Mouse (Mus musculus) MEL (cell line): ENCODE data around the gene Gm44579. TPM values are rescaled to one million over a fixed set of nuclear protein-coding genes. Genes with fewer than 3 reads are reported as not detected.

Experiments
- DNase-seq: peaks from one replicate; pipeline ENCODE4 v3.0.0; 2011; ENCODE audit warnings: low read depth, low spot score
- H3K27ac ChIP-seq: 2 replicates; pipeline ENCODE4 v1.5.1; 2012; ENCODE audit warnings: low read depth, mild to moderate bottlenecking, control low read depth, low read length, moderate library complexity; ENCODE audit not compliant: control insufficient read depth
- H3K27me3 ChIP-seq, 2 experiments: fragments of 150-350 bp in 1 of 2; sonication (generic) in 1 of 2; 2 replicates each; pipeline ENCODE4 v1.6.1; 2012; ENCODE audit warnings: low read length in 2 of 2, mild to moderate bottlenecking in 2 of 2, improper control_type of control experiment in 1 of 2, moderate library complexity in 1 of 2; ENCODE audit not compliant: insufficient read depth in 2 of 2, control insufficient read depth in 1 of 2
- H3K36me3 ChIP-seq, 2 experiments: 2 replicates each; pipeline ENCODE4 v1.6.1; 2012 to 2014; ENCODE audit warnings: low read length in 2 of 2, improper control_type of control experiment in 1 of 2, inconsistent platforms in 1 of 2, mild to moderate bottlenecking in 1 of 2; ENCODE audit not compliant: insufficient read depth in 2 of 2, control insufficient read depth in 1 of 2
- H3K4me1 ChIP-seq, 2 experiments: fragments of 150-350 bp in 1 of 2; sonication (generic) in 1 of 2; 2 replicates each; pipeline ENCODE4 v1.6.1; 2012; ENCODE audit warnings: low read length in 2 of 2, improper control_type of control experiment in 1 of 2, mild to moderate bottlenecking in 1 of 2; ENCODE audit not compliant: insufficient read depth in 2 of 2, control insufficient read depth in 1 of 2
- H3K4me3 ChIP-seq, 2 experiments: fragments of 150-350 bp in 1 of 2; sonication (generic) in 1 of 2; 2 replicates each; pipeline ENCODE4 v1.5.1; 2012; ENCODE audit warnings: low read depth in 2 of 2, low read length in 2 of 2, mild to moderate bottlenecking in 2 of 2, moderate library complexity in 2 of 2, control low read depth in 1 of 2, improper control_type of control experiment in 1 of 2; ENCODE audit not compliant: control insufficient read depth in 1 of 2, insufficient read depth in 1 of 2
- H3K79me2 ChIP-seq: 2 replicates; pipeline ENCODE4 v1.6.1; 2012; ENCODE audit warnings: mild to moderate bottlenecking, low read length, moderate library complexity; ENCODE audit not compliant: control insufficient read depth, poor library complexity, insufficient read depth
- H3K9ac ChIP-seq: 2 replicates; pipeline ENCODE4 v1.6.1; 2012; ENCODE audit warnings: low read depth, mild to moderate bottlenecking, control low read depth, low read length, moderate library complexity; ENCODE audit not compliant: control insufficient read depth, poor library complexity, severe bottlenecking
- H3K9me3 ChIP-seq: fragments of 150-350 bp; sonication (generic); replicated peaks from 2 replicates; pipeline ENCODE4 v1.6.1; 2012; ENCODE audit warnings: mild to moderate bottlenecking, low read length, improper control_type of control experiment, moderate library complexity; ENCODE audit not compliant: insufficient read depth
- BHLHE40 ChIP-seq: IDR thresholded peaks from 2 replicates; pipeline ENCODE4 v1.6.1; 2012; ENCODE audit warnings: low read depth, mild to moderate bottlenecking, inconsistent platforms, low read length, improper control_type of control experiment, borderline replicate concordance
- CTCF ChIP-seq, 3 experiments: IDR thresholded peaks in 2 of 3; conservative IDR thresholded peaks in 1 of 3; 2 replicates each; pipeline ENCODE4 v1.5.1; 2011 to 2012; ENCODE audit warnings: low read length in 3 of 3, low read depth in 2 of 3, mild to moderate bottlenecking in 2 of 3, improper control_type of control experiment in 1 of 3, inconsistent platforms in 1 of 3, mixed read lengths in 1 of 3, moderate library complexity in 1 of 3; ENCODE audit not compliant: control insufficient read depth in 1 of 3, insufficient read depth in 1 of 3, poor library complexity in 1 of 3, severe bottlenecking in 1 of 3
- E2F4 ChIP-seq: IDR thresholded peaks from 2 replicates; pipeline ENCODE4 v1.6.1; 2011; ENCODE audit warnings: low read depth, low read length, improper control_type of control experiment, borderline replicate concordance
- EP300 ChIP-seq, 2 experiments: IDR thresholded peaks; 2 replicates each; pipeline ENCODE4 v1.6.1; 2011; ENCODE audit warnings: improper control_type of control experiment in 2 of 2, low read length in 2 of 2, low read depth in 1 of 2, mild to moderate bottlenecking in 1 of 2
- ETS1 ChIP-seq: IDR thresholded peaks from 2 replicates; pipeline ENCODE4 v1.6.1; 2012; ENCODE audit warnings: low read depth, mild to moderate bottlenecking, inconsistent platforms, low read length, improper control_type of control experiment, moderate library complexity
- GATA1 ChIP-seq: IDR thresholded peaks from 2 replicates; pipeline ENCODE4 v1.6.1; 2011; ENCODE audit warnings: low read depth, low read length, improper control_type of control experiment
- HCFC1 ChIP-seq: IDR thresholded peaks from 2 replicates; pipeline ENCODE4 v1.6.1; 2012; ENCODE audit warnings: low read depth, mild to moderate bottlenecking, inconsistent platforms, low read length, improper control_type of control experiment, moderate library complexity
- MAFK ChIP-seq: IDR thresholded peaks from 2 replicates; pipeline ENCODE4 v1.6.1; 2011; ENCODE audit warnings: low read depth, mild to moderate bottlenecking, low read length, improper control_type of control experiment, borderline replicate concordance
- MAX ChIP-seq: IDR thresholded peaks from 2 replicates; pipeline ENCODE4 v1.6.1; 2011; ENCODE audit warnings: low read length, improper control_type of control experiment
- POLR2A ChIP-seq, 2 experiments: IDR thresholded peaks; 2 replicates each; pipeline ENCODE4 v1.6.1; 2011 to 2012; ENCODE audit warnings: low read length in 2 of 2, mild to moderate bottlenecking in 2 of 2, control low read depth in 1 of 2, improper control_type of control experiment in 1 of 2, low read depth in 1 of 2, moderate library complexity in 1 of 2; ENCODE audit not compliant: control insufficient read depth in 1 of 2, insufficient read depth in 1 of 2, poor library complexity in 1 of 2
- POLR2AphosphoS5 ChIP-seq: IDR thresholded peaks from 2 replicates; pipeline ENCODE4 v1.6.1; 2012; ENCODE audit warnings: low read depth, borderline replicate concordance, mild to moderate bottlenecking, inconsistent platforms, low read length, moderate library complexity, mixed read lengths
- RCOR1 ChIP-seq: IDR thresholded peaks from 2 replicates; pipeline ENCODE4 v1.6.1; 2012; ENCODE audit warnings: low read depth, mild to moderate bottlenecking, inconsistent platforms, low read length, improper control_type of control experiment
- SIN3A ChIP-seq: IDR thresholded peaks from 2 replicates; pipeline ENCODE4 v1.6.1; 2012; ENCODE audit warnings: low read length, improper control_type of control experiment, inconsistent platforms
- SMC3 ChIP-seq: IDR thresholded peaks from 2 replicates; pipeline ENCODE4 v1.6.1; 2011; ENCODE audit warnings: low read depth, low read length, improper control_type of control experiment
- TAL1 ChIP-seq: IDR thresholded peaks from 2 replicates; pipeline ENCODE4 v1.6.1; 2012; ENCODE audit warnings: mild to moderate bottlenecking, inconsistent platforms, low read length, moderate library complexity, mixed read lengths
- UBTF ChIP-seq: IDR thresholded peaks from 2 replicates; pipeline ENCODE4 v1.6.1; 2012; ENCODE audit warnings: low read depth, mild to moderate bottlenecking, inconsistent platforms, low read length, improper control_type of control experiment, moderate library complexity, borderline replicate concordance; ENCODE audit not compliant: insufficient read depth
- ZC3H11A ChIP-seq: IDR thresholded peaks from 2 replicates; pipeline ENCODE4 v1.6.1; 2012; ENCODE audit warnings: low read depth, mild to moderate bottlenecking, inconsistent platforms, low read length, improper control_type of control experiment
- ZMIZ1 ChIP-seq: IDR thresholded peaks from 2 replicates; pipeline ENCODE4 v1.6.1; 2012; ENCODE audit warnings: low read depth, mild to moderate bottlenecking, inconsistent platforms, low read length, improper control_type of control experiment, moderate library complexity
- ZNF384 ChIP-seq: IDR thresholded peaks from 2 replicates; pipeline ENCODE4 v1.6.1; 2012; ENCODE audit warnings: low read depth, mild to moderate bottlenecking, inconsistent platforms, low read length, improper control_type of control experiment
- polyA plus RNA-seq, 2 experiments: library from polyadenylated mRNA; stranded (reverse) in 1 of 2; unstranded in 1 of 2; fragments of >175 nt in 1 of 2; fragments of >200 nt in 1 of 2; gene quantifications; 2 replicates each; pipeline versions ENCODE4 v1.2.1 to v1.2.4; 2012; ENCODE audit warnings: low replicate concordance in 2 of 2, low read depth in 1 of 2; ENCODE audit not compliant: insufficient read length in 2 of 2, insufficient read depth in 1 of 2, missing spikeins in 1 of 2
- total RNA-seq: library from RNA; depleted of rRNA; stranded (reverse); fragments of 300-350 nt; gene quantifications from 2 replicates; pipeline ENCODE4 v1.2.3, GENCODE M21; 2012

The Gm44579 gene
- total and polyA plus RNA-seq, 3 experiments, result not detected

- DNase-seq, result no peak
- no peaks in the 10 kb centered on the region for H3K79me2 ChIP-seq
- TF ChIP-seq RCOR1 (no peak), GATA1 (no peak), SMC3 (no peak), ETS1 (no peak), ZC3H11A (no peak), TAL1 (no peak), HCFC1 (no peak), E2F4 (no peak), POLR2AphosphoS5 (no peak), SIN3A (no peak), CTCF (IDR thresholded peaks at IDR 0.05 in 2 of 3, conservative IDR thresholded peaks at IDR 0.05 in 1 of 3; ENCODE audit: control insufficient read depth in 1 of 3, insufficient read depth in 1 of 3, low read depth in 2 of 3, low read length in 3 of 3, poor library complexity in 1 of 3, severe bottlenecking in 1 of 3) (no peak), BHLHE40 (no peak), MAFK (no peak), ZMIZ1 (no peak), UBTF (no peak), MAX (no peak)
- TF ChIP-seq, all 39 proteins: peak for 0
- Histone ChIP-seq H3K9me3 (no peaks in the 10 kb centered on the region), H3K4me3 (no peak within 1 kb of the TSS), H3K4me1 (no peaks in the 10 kb centered on the region), H3K36me3 (no peaks in the 10 kb centered on the region), H3K9ac (no peak within 1 kb of the TSS), H3K27me3 (peaks cover 9 to 11% of the 10 kb centered on the region in 2 experiments), H3K27ac (no peak within 1 kb of the TSS)
Observed at GRCm38 (mm10) chr15:98257193-98257592, 36.4 kb upstream of the Gm44579 start, which contains the start of gene H1fnt. TSS of gene H1fnt (minus strand) at chr15:98257293.

- TF ChIP-seq POLR2A (IDR thresholded peaks at IDR 0.05; ENCODE audit: control insufficient read depth in 1 of 2, insufficient read depth in 1 of 2, low read depth in 1 of 2, low read length in 2 of 2, poor library complexity in 1 of 2), result no peak
- TF ChIP-seq, all 39 proteins: peak for 0
- peaks cover 6% of the 10 kb centered on the region in 2 experiments for H3K27me3 ChIP-seq
- H3K27ac ChIP-seq, result no peak overlapping the region
- no peak for DNase-seq
- no peaks in the 10 kb centered on the region for H3K9me3 ChIP-seq
- no peak overlapping the region for H3K4me3 ChIP-seq
- H3K36me3 ChIP-seq, result no peaks in the 10 kb centered on the region
- H3K79me2 ChIP-seq, result no peaks in the 10 kb centered on the region
- no peak overlapping the region for H3K9ac ChIP-seq
- no peaks in the 10 kb centered on the region for H3K4me1 ChIP-seq
Observed at GRCm38 (mm10) chr15:98256271-98256670, 35.5 kb upstream of the Gm44579 start.

- Histone ChIP-seq H3K27me3 (peaks cover 12% of the 10 kb centered on the region in 2 experiments), H3K4me1 (no peaks in the 10 kb centered on the region), H3K79me2 (no peaks in the 10 kb centered on the region), H3K9me3 (no peaks in the 10 kb centered on the region), H3K9ac (no peak overlapping the region), H3K27ac (no peak overlapping the region), H3K4me3 (no peak overlapping the region), H3K36me3 (no peaks in the 10 kb centered on the region)
- no peak for DNase-seq
- TF ChIP-seq EP300 (IDR thresholded peaks at IDR 0.05; ENCODE audit: low read depth in 1 of 2, low read length in 2 of 2) (no peak), POLR2AphosphoS5 (no peak), ZNF384 (peak; percentile 62), ETS1 (no peak)
Observed at GRCm38 (mm10) chr15:98235442-98235841, 14.7 kb upstream of the Gm44579 start.
